Mouse (Mus musculus): ENCODE data around the gene Ssc4d.

Ssc4d gene

GRCm38 (mm10) chr5:135974365-135974764 lies at the start of gene Ssc4d:
Gene Ssc4d (minus strand): TSS chr5:135974531.
- DNase-seq = no peak

- DNase-seq = no peak
These were observed 45.6 kb upstream of the Ssc4d start for GRCm38 (mm10) chr5:136019907-136020306.

- DNase-seq = no peak
These were observed 44.4 kb upstream of the Ssc4d start for GRCm38 (mm10) chr5:136018726-136019125.

- no peak for DNase-seq
These were observed 42.9 kb upstream of the Ssc4d start for GRCm38 (mm10) chr5:136017262-136017661.

- DNase-seq = peak; percentile 64 to 75
These were observed 41.9 kb upstream of the Ssc4d start for GRCm38 (mm10) chr5:136016014-136016876.

GRCm38 (mm10) chr5:136015586-136015985 lies 41.3 kb upstream of the Ssc4d start:
- peak in 1 of 2 experiments; percentile 18 for DNase-seq

GRCm38 (mm10) chr5:136014877-136015276 lies 40.5 kb upstream of the Ssc4d start:
- peak; percentile 40 to 49 for DNase-seq

GRCm38 (mm10) chr5:136007745-136008144 lies 33.4 kb upstream of the Ssc4d start:
- no peak for DNase-seq

- no peak for DNase-seq
These were observed 30.2 kb upstream of the Ssc4d start for GRCm38 (mm10) chr5:136004537-136004936.

- no peak for DNase-seq
These were observed 28.4 kb upstream of the Ssc4d start for GRCm38 (mm10) chr5:136002751-136003151.

- DNase-seq = no peak
These were observed 28.0 kb upstream of the Ssc4d start for GRCm38 (mm10) chr5:136002325-136002724.

GRCm38 (mm10) chr5:136001222-136001621 lies 26.9 kb upstream of the Ssc4d start:
- no peak for DNase-seq

- no peak for DNase-seq
These were observed 21.8 kb upstream of the Ssc4d start for GRCm38 (mm10) chr5:135996162-135996561.

GRCm38 (mm10) chr5:135994725-135995687 lies 20.7 kb upstream of the Ssc4d start, which contains the start of gene Dtx2:
Gene Dtx2 (plus strand): TSS chr5:135994800.
- DNase-seq = peak; percentile 93 to 94

GRCm38 (mm10) chr5:135994335-135994724 lies 20.0 kb upstream of the Ssc4d start:
- no peak for DNase-seq

- DNase-seq = peak; percentile 32 to 47
These were observed 19.1 kb upstream of the Ssc4d start for GRCm38 (mm10) chr5:135993381-135993965.

GRCm38 (mm10) chr5:135990601-135991000 lies 16.3 kb upstream of the Ssc4d start:
- no peak for DNase-seq

GRCm38 (mm10) chr5:135987248-135987647 lies 12.9 kb upstream of the Ssc4d start:
- no peak for DNase-seq

- no peak for DNase-seq
These were observed 10.3 kb upstream of the Ssc4d start for GRCm38 (mm10) chr5:135984546-135985044.

GRCm38 (mm10) chr5:135982398-135982797 lies 8.1 kb upstream of the Ssc4d start:
- DNase-seq = peak; percentile 55 to 80

GRCm38 (mm10) chr5:135979904-135980303 lies 5.6 kb upstream of the Ssc4d start, which contains the start of gene Zp3:
Gene Zp3 (plus strand): TSS chr5:135980099.
- DNase-seq = no peak

- DNase-seq = no peak
These were observed 5.0 kb upstream of the Ssc4d start for GRCm38 (mm10) chr5:135979381-135979780.
